Mouse (Mus musculus) hindbrain, embryonic 16.5 days (tissue): ENCODE measurements around the gene Mdc1. TPM values are rescaled to one million over a fixed set of nuclear protein-coding genes. Genes with fewer than 3 reads are reported as not detected.

ENCODE experiments used
- ATAC-seq: fragments of 200-750 bp; cut with Nextera tagmentation; 2 replicates; pipeline ENCODE4 v1.8.0; 2017; ENCODE audit warnings: moderate TSS enrichment, moderate library complexity
- H3K27ac ChIP-seq: fragments of 300-500 bp; sonication (generic); 2 replicates; pipeline ENCODE4 v1.5.1; 2014; ENCODE audit warnings: low read depth, mild to moderate bottlenecking, control low read depth, low read length, moderate library complexity
- H3K27me3 ChIP-seq: fragments of 300-500 bp; sonication (generic); replicated peaks from 2 replicates; pipeline ENCODE4 v1.6.1; 2014; ENCODE audit warnings: low read length; ENCODE audit not compliant: control insufficient read depth, insufficient read depth
- H3K36me3 ChIP-seq: fragments of 300-500 bp; sonication (generic); 2 replicates; pipeline ENCODE4 v1.6.1; 2014; ENCODE audit warnings: mild to moderate bottlenecking, low read length, moderate library complexity, mixed read lengths; ENCODE audit not compliant: control insufficient read depth, insufficient read depth
- H3K4me1 ChIP-seq: fragments of 300-500 bp; sonication (generic); 2 replicates; pipeline ENCODE4 v1.6.1; 2014; ENCODE audit warnings: low read depth, low read length; ENCODE audit not compliant: control insufficient read depth, insufficient read depth
- H3K4me2 ChIP-seq: fragments of 300-500 bp; sonication (generic); 2 replicates; pipeline ENCODE4 v1.6.1; 2014; ENCODE audit warnings: mild to moderate bottlenecking, low read length, control low read depth, moderate library complexity
- H3K4me3 ChIP-seq: fragments of 300-500 bp; sonication (generic); 2 replicates; pipeline ENCODE4 v1.5.1; 2014; ENCODE audit warnings: mild to moderate bottlenecking, low read length, control low read depth, moderate library complexity
- H3K9ac ChIP-seq: fragments of 300-500 bp; sonication (generic); 2 replicates; pipeline ENCODE4 v1.6.1; 2014; ENCODE audit warnings: low read depth, mild to moderate bottlenecking, control low read depth, low read length, moderate library complexity
- H3K9me3 ChIP-seq: fragments of 300-500 bp; sonication (generic); 2 replicates; pipeline ENCODE4 v1.6.1; 2014; ENCODE audit warnings: mild to moderate bottlenecking, low read length, moderate library complexity; ENCODE audit not compliant: control insufficient read depth
- whole genome bisulfite sequencing: fragments of 180-500 bp; shearing (Covaris S2); extraction: QIAGEN DNeasy Blood & Tissue Kit; methylation state at CpG from one replicate; pipeline ENCODE4 v1.1.7; 2014; 5-methylcytosine and 5-hydroxymethylcytosine counted together
- polyA plus RNA-seq: library from polyadenylated mRNA; unstranded; fragments of >200 nt; fragmentation: Nextera tagmentation; extraction: Ambion mirVana; gene quantifications from 2 replicates; pipeline ENCODE4 v1.2.1, GENCODE M21; 2015

Gene Mdc1
- polyA plus RNA-seq, 1 experiment from 2014 or later = 9.3 TPM

- H3K27me3 ChIP-seq = no peaks in the 10 kb centered on the region
- H3K4me3 ChIP-seq = peak overlapping the region; percentile 74
- peaks cover 4% of the 10 kb centered on the region for H3K36me3 ChIP-seq
- peak overlapping the region; percentile 95 for H3K4me2 ChIP-seq
- peaks cover 52% of the 10 kb centered on the region for H3K4me1 ChIP-seq
- 6% methylated on average over 6 of the region's 7 CpGs for WGBS
- ATAC-seq = no peak
- H3K27ac ChIP-seq = peak overlapping the region; percentile 4; the same call in 1 of the 2 replicates
- peak overlapping the region; percentile 95 for H3K9ac ChIP-seq
- no peaks in the 10 kb centered on the region for H3K9me3 ChIP-seq
Observed at GRCm38 (mm10) chr17:35868961-35869345, 27.6 kb downstream of the Mdc1 start.

DNA sequence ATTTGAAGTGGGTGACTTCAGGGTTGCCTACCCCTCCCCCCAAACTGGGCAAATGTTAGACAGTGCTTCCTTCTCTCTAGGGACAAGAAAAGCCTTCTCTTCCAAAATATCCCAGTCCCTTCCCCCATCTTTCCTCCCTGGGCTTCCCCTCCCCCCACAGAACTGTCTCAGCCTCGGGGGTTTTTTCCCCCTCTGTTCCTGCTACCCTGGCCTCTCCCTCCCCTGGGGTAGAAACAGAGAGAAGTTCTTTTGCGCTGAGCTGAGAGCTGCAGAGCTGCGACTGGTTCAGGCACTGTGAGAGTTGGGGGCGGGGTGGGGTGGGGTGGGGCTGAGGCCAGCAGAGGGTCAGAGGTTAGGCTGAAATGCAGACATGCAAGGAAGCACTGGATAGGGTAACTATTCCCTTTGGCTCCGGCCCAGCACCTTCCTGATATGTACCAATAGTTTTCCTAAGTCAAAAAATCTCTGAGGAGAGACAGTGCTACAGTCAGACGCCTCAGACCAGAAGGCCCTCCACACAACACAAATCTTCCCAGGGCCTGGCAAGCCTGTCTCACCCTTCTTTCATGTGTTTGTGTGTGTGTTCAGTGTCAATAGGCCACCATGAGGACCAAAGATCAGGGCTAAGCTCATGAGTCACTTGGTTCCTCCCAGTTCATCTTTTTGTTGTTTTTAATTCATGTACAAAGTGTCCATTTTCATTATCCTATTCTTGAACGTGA lies 28.2 kb downstream of the Mdc1 start:
- ATAC-seq = no peak
- Histone ChIP-seq H3K4me2 (peak overlapping the region; percentile 95), H3K36me3 (peaks cover 4% of the 10 kb centered on the region), H3K9me3 (no peaks in the 10 kb centered on the region), H3K27ac (peak overlapping the region; percentile 60), H3K27me3 (no peaks in the 10 kb centered on the region), H3K4me1 (peaks cover 50% of the 10 kb centered on the region), H3K4me3 (peak overlapping the region; percentile 74), H3K9ac (peak overlapping the region; percentile 95)
- WGBS = 5% methylated on average over 7 of the region's 7 CpGs

GRCm38 (mm10) chr17:35870151-35870883 lies 29.0 kb downstream of the Mdc1 start:
- Histone ChIP-seq H3K27me3 (no peaks in the 10 kb centered on the region), H3K9ac (peak overlapping the region; percentile 95), H3K9me3 (no peaks in the 10 kb centered on the region), H3K36me3 (peaks cover 8% of the 10 kb centered on the region), H3K4me3 (peak overlapping the region; percentile 74), H3K4me1 (peaks cover 43% of the 10 kb centered on the region), H3K27ac (peak overlapping the region; percentile 3; the same call in 1 of the 2 replicates), H3K4me2 (peak overlapping the region; percentile 95)
- no peak for ATAC-seq
- WGBS = 65% methylated on average over 9 of the region's 9 CpGs

DNA sequence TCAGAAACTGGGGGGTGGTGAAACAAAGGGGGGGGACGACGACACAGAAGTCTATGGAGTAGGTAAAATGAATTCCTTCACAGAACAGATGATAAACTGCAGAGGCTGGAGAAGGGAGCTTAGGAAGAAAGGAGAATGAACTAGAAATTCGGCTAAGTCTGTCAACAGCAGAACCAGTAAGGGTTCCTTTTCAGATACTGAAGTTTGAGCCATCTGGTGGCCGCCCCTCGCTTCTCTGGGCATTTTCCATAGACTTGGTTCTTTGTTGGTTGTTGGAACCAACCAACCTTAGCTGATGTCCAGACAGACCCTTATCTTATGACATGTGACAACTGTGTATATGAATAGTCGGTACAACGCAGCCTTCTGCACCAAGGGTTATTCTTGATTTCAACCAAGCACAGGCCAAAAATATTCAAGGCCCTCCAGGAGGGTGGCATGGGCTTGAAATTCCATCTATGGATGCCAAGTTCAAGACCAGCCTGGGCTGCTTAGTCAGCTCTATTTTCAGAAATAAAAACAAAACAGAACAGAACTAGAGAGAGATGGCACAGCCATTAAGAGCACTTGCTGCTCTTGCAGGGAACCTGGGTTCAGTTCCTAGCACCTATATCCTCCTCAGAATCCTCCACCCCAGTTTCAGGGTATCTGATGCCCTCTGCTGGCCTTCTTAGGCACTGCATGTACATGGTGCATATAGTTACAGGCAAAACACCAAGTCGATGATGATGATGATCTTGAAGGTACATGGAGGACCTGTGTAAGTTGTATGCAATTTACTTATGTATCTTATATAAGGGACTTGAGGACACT lies 29.8 kb downstream of the Mdc1 start:
- Histone ChIP-seq H3K27me3 (no peaks in the 10 kb centered on the region), H3K4me2 (peak overlapping the region; percentile 95), H3K27ac (no peak overlapping the region; the same call in 1 of the 2 replicates), H3K36me3 (peaks cover 12% of the 10 kb centered on the region), H3K9me3 (no peaks in the 10 kb centered on the region), H3K9ac (peak overlapping the region; percentile 5; the same call in 1 of the 2 replicates), H3K4me3 (peak overlapping the region; percentile 74), H3K4me1 (peaks cover 43% of the 10 kb centered on the region)
- ATAC-seq = no peak
- WGBS = 84% methylated on average over 8 of the region's 8 CpGs

GRCm38 (mm10) chr17:35873774-35874519 lies 32.6 kb downstream of the Mdc1 start:
- no peak overlapping the region for H3K4me3 ChIP-seq
- 0 out of 2 replicates have a peak, but pooled peaks have one; percentile 6 for ATAC-seq

GRCm38 (mm10) chr17:35874721-35875120 lies 33.4 kb downstream of the Mdc1 start:
- Histone ChIP-seq H3K27ac (no peak overlapping the region), H3K9ac (no peak overlapping the region), H3K9me3 (no peaks in the 10 kb centered on the region), H3K36me3 (peaks cover 15% of the 10 kb centered on the region), H3K27me3 (no peaks in the 10 kb centered on the region), H3K4me2 (no peak overlapping the region), H3K4me3 (no peak overlapping the region), H3K4me1 (peaks cover 26% of the 10 kb centered on the region)
- no peak for ATAC-seq
- 91% methylated on average over 6 of the region's 6 CpGs for WGBS

More at GRCm38 (mm10) chr17:35873774-35874519, 32.6 kb downstream of the Mdc1 start:
- Histone ChIP-seq H3K9ac (no peak overlapping the region), H3K27me3 (no peaks in the 10 kb centered on the region), H3K36me3 (peaks cover 15% of the 10 kb centered on the region), H3K27ac (no peak overlapping the region), H3K4me1 (peaks cover 29% of the 10 kb centered on the region), H3K4me2 (peak overlapping the region; percentile 4; the same call in 1 of the 2 replicates), H3K9me3 (no peaks in the 10 kb centered on the region)
- 35% methylated on average over 21 of the region's 21 CpGs for WGBS

GRCm38 (mm10) chr17:35879245-35880057 lies 38.1 kb downstream of the Mdc1 start, which contains the start of gene Dhx16:
Gene Dhx16, plus strand, starts transcription at chr17:35879819.
- H3K36me3 ChIP-seq = peaks cover 29% of the 10 kb centered on the region
- peak within 1 kb of the TSS; percentile 73 for H3K4me2 ChIP-seq
- peaks cover 11% of the 10 kb centered on the region for H3K4me1 ChIP-seq
- H3K27ac ChIP-seq = peak within 1 kb of the TSS; percentile 70
- peak; percentile 93 for ATAC-seq
- peak within 1 kb of the TSS; percentile 79 for H3K9ac ChIP-seq
- 6% methylated on average over 66 of the region's 66 CpGs for WGBS
- no peaks in the 10 kb centered on the region for H3K9me3 ChIP-seq
- H3K4me3 ChIP-seq = peak within 1 kb of the TSS; percentile 69
- no peaks in the 10 kb centered on the region for H3K27me3 ChIP-seq

DNA sequence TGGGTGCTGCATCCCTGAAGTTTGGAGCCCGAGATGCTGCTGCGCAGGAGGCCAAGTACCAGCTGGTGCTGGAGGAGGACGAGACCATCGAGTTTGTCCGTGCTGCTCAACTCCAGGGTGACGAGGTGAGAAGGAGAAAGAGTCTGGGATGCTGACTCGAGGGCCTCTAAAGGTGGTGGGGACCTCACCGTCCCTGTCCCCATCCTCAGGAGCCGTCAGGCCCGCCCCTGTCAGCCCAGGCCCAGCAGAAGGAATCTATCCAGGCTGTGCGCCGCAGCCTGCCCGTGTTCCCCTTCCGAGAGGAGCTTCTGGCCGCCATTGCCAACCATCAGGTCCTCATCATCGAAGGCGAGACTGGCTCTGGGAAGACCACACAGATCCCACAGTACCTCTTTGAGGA lies 41.6 kb downstream of the Mdc1 start:
- Histone ChIP-seq H3K27ac (no peak overlapping the region), H3K4me2 (no peak overlapping the region), H3K9ac (no peak overlapping the region), H3K36me3 (peaks cover 42% of the 10 kb centered on the region), H3K4me3 (no peak overlapping the region), H3K9me3 (no peaks in the 10 kb centered on the region), H3K27me3 (no peaks in the 10 kb centered on the region), H3K4me1 (peaks cover 11% of the 10 kb centered on the region)
- WGBS = 96% methylated on average over 16 of the region's 17 CpGs
- no peak for ATAC-seq
